Mouse (Mus musculus) midbrain, embryonic 10.5 days (tissue): ENCODE results near the gene Arhgap17. TPM values are rescaled to one million over a fixed set of nuclear protein-coding genes. Genes with fewer than 3 reads are reported as not detected.

ENCODE experiments used
- DNase-seq: peaks from one replicate; pipeline ENCODE4 v3.0.0-alpha.2; 2017; ENCODE audit warnings: low spot score
- H3K27ac ChIP-seq: fragments of 300-500 bp; sonication (generic); replicated peaks from 2 replicates; pipeline ENCODE4 v1.5.1; 2016; ENCODE audit warnings: mild to moderate bottlenecking
- H3K27me3 ChIP-seq: fragments of 300-500 bp; sonication (generic); 2 replicates; pipeline ENCODE4 v1.6.1; 2016; ENCODE audit warnings: low read depth, mild to moderate bottlenecking; ENCODE audit not compliant: poor library complexity, severe bottlenecking
- H3K36me3 ChIP-seq: fragments of 300-500 bp; sonication (generic); 2 replicates; pipeline ENCODE4 v1.6.1; 2016; ENCODE audit warnings: mild to moderate bottlenecking, moderate library complexity
- H3K4me1 ChIP-seq: fragments of 300-500 bp; sonication (generic); 2 replicates; pipeline ENCODE4 v1.6.1; 2016
- H3K4me3 ChIP-seq: fragments of 300-500 bp; sonication (generic); 2 replicates; pipeline ENCODE4 v1.5.1; 2016; ENCODE audit warnings: mild to moderate bottlenecking, moderate library complexity
- H3K9me3 ChIP-seq: fragments of 300-500 bp; sonication (generic); replicated peaks from 2 replicates; pipeline ENCODE4 v1.6.1; 2016; ENCODE audit warnings: mild to moderate bottlenecking
- WGBS: fragments of 180-500 bp; shearing (Covaris S2); methylation state at CpG from one replicate; pipeline ENCODE4 v1.1.7; 2016; 5-methylcytosine and 5-hydroxymethylcytosine counted together
- polyA plus RNA-seq: library from polyadenylated mRNA; unstranded; fragments of >200 nt; fragmentation: Nextera tagmentation; extraction: Ambion mirVana; gene quantifications from 2 replicates; pipeline ENCODE4 v1.2.1, GENCODE M21; 2016

Gene Arhgap17
- polyA plus RNA-seq, 1 experiment from 2014 or later: 25.9 TPM

- Histone ChIP-seq H3K36me3 (peaks cover 28% of the 10 kb centered on the region), H3K27me3 (no peaks in the 10 kb centered on the region), H3K4me3 (no peak overlapping the region), H3K9me3 (no peaks in the 10 kb centered on the region), H3K27ac (no peak overlapping the region), H3K4me1 (no peaks in the 10 kb centered on the region)
- WGBS: 85% methylated on average over 8 of the region's 8 CpGs
- no peak for DNase-seq
These were observed 27.7 kb upstream of the Arhgap17 start for GRCm38 (mm10) chr7:123397369-123397768.

- Histone ChIP-seq H3K4me1 (no peaks in the 10 kb centered on the region), H3K27me3 (no peaks in the 10 kb centered on the region), H3K27ac (no peak overlapping the region), H3K4me3 (no peak overlapping the region), H3K36me3 (peaks cover 28% of the 10 kb centered on the region), H3K9me3 (no peaks in the 10 kb centered on the region)
- 92% methylated on average over 5 of the region's 5 CpGs for WGBS
- DNase-seq: no peak
These were observed 27.2 kb upstream of the Arhgap17 start for GRCm38 (mm10) chr7:123396900-123397299.

- 95% methylated on average over 6 of the region's 6 CpGs for WGBS
- Histone ChIP-seq H3K4me3 (no peak overlapping the region), H3K27ac (no peak overlapping the region), H3K36me3 (peaks cover 35% of the 10 kb centered on the region), H3K4me1 (no peaks in the 10 kb centered on the region), H3K27me3 (no peaks in the 10 kb centered on the region), H3K9me3 (no peaks in the 10 kb centered on the region)
- no peak for DNase-seq
These were observed 24.6 kb upstream of the Arhgap17 start for GRCm38 (mm10) chr7:123394271-123394670.

GRCm38 (mm10) chr7:123389686-123390280, 20.1 kb upstream of the Arhgap17 start:
- Histone ChIP-seq H3K4me1 (no peaks in the 10 kb centered on the region), H3K27ac (no peak overlapping the region), H3K9me3 (no peaks in the 10 kb centered on the region), H3K27me3 (no peaks in the 10 kb centered on the region), H3K36me3 (peaks cover 74% of the 10 kb centered on the region), H3K4me3 (no peak overlapping the region)
- DNase-seq: no peak
- WGBS: 87% methylated on average over 6 of the region's 6 CpGs

GRCm38 (mm10) chr7:123385693-123386407, 16.1 kb upstream of the Arhgap17 start:
- H3K36me3 ChIP-seq: peaks cover 58% of the 10 kb centered on the region
- WGBS: 86% methylated on average over 11 of the region's 11 CpGs

GRCm38 (mm10) chr7:123377443-123378400, 8.0 kb upstream of the Arhgap17 start:
- H3K4me1 ChIP-seq: peaks cover 15% of the 10 kb centered on the region
- no peaks in the 10 kb centered on the region for H3K9me3 ChIP-seq
- peak overlapping the region; percentile 82 for H3K4me3 ChIP-seq
- H3K36me3 ChIP-seq: peaks cover 4% of the 10 kb centered on the region
- 4% methylated on average over 41 of the region's 41 CpGs for WGBS
- peak; percentile 94 for DNase-seq
- peak overlapping the region; percentile 83 for H3K27ac ChIP-seq
- H3K27me3 ChIP-seq: no peaks in the 10 kb centered on the region

More at GRCm38 (mm10) chr7:123385693-123386407, 16.1 kb upstream of the Arhgap17 start:
- DNase-seq: no peak
- H3K9me3 ChIP-seq: no peaks in the 10 kb centered on the region
- no peaks in the 10 kb centered on the region for H3K4me1 ChIP-seq
- no peaks in the 10 kb centered on the region for H3K27me3 ChIP-seq
- no peak overlapping the region for H3K4me3 ChIP-seq
- H3K27ac ChIP-seq: no peak overlapping the region

- Histone ChIP-seq H3K36me3 (no peaks in the 10 kb centered on the region), H3K9me3 (no peaks in the 10 kb centered on the region), H3K4me1 (peaks cover 32% of the 10 kb centered on the region), H3K4me3 (no peak overlapping the region), H3K27me3 (no peaks in the 10 kb centered on the region), H3K27ac (no peak overlapping the region)
- no peak for DNase-seq
- 78% methylated on average over 3 of the region's 3 CpGs for WGBS
These were observed 1.8 kb upstream of the Arhgap17 start for GRCm38 (mm10) chr7:123371501-123371900.

GRCm38 (mm10) chr7:123370700-123371099, 985 bp upstream of the Arhgap17 start:
- H3K36me3 ChIP-seq: no peaks in the 10 kb centered on the region
- H3K4me1 ChIP-seq: peaks cover 38% of the 10 kb centered on the region
- WGBS: 53% methylated on average over 9 of the region's 9 CpGs
- DNase-seq: peak; percentile 15
- H3K27ac ChIP-seq: peak overlapping the region; percentile 93
- H3K27me3 ChIP-seq: no peaks in the 10 kb centered on the region
- no peaks in the 10 kb centered on the region for H3K9me3 ChIP-seq
- peak overlapping the region; percentile 81 for H3K4me3 ChIP-seq

- Histone ChIP-seq H3K4me1 (peaks cover 38% of the 10 kb centered on the region), H3K27ac (peak overlapping the region; percentile 93), H3K36me3 (0 out of 2 replicates have a peak, but pooled peaks cover 2% of the 10 kb centered on the region), H3K9me3 (no peaks in the 10 kb centered on the region), H3K4me3 (peak overlapping the region; percentile 81), H3K27me3 (no peaks in the 10 kb centered on the region)
- no peak for DNase-seq
- WGBS: 4% methylated on average over 43 of the region's 51 CpGs
These were observed 653 bp downstream of the Arhgap17 start for GRCm38 (mm10) chr7:123368778-123369746.

- Histone ChIP-seq H3K27me3 (no peaks in the 10 kb centered on the region), H3K9me3 (no peaks in the 10 kb centered on the region), H3K4me3 (peak overlapping the region; percentile 81), H3K36me3 (0 out of 2 replicates have a peak, but pooled peaks cover 2% of the 10 kb centered on the region), H3K4me1 (peaks cover 38% of the 10 kb centered on the region), H3K27ac (no peak overlapping the region)
- no peak for DNase-seq
- WGBS: 80% methylated on average over 2 of the region's 2 CpGs
These were observed 1.5 kb downstream of the Arhgap17 start for GRCm38 (mm10) chr7:123368187-123368586.

- WGBS: 90% methylated on average over 16 of the region's 16 CpGs
- Histone ChIP-seq H3K36me3 (0 out of 2 replicates have a peak, but pooled peaks cover 2% of the 10 kb centered on the region), H3K27ac (no peak overlapping the region), H3K4me1 (peaks cover 38% of the 10 kb centered on the region), H3K4me3 (peak overlapping the region; percentile 81), H3K27me3 (no peaks in the 10 kb centered on the region), H3K9me3 (no peaks in the 10 kb centered on the region)
- no peak for DNase-seq
These were observed 2.2 kb downstream of the Arhgap17 start for GRCm38 (mm10) chr7:123367218-123368150.
